Mouse (Mus musculus): Measurements from ENCODE around the gene A630089N07Rik. TPM values are rescaled to one million over a fixed set of nuclear protein-coding genes. Genes with fewer than 3 reads are reported as not detected.

The A630089N07Rik gene
- total and polyA plus RNA-seq, 2 experiments from 2014 or later, result 7.5 to 7.6 TPM

DNA sequence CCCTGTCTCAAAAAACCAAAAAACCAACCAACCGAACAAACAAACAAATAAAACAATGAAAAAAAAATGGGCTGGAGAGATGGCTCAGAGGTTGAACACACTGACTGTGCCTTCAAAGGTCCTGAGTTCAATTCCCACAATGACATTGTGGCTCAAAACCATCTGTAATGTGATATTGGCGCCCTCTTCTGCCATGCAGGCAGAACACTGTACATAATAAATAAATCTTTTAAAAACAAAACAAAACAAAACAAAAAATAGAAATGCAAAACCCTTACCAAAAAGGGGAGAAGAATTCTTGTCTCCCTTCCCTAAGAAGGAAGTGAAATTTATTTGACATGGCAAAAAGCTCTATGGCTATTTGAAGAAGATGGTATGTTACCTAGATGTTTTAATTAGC is 90.7 kb downstream of the A630089N07Rik start:
- DNase-seq (ENCODE audit: low spot score) (no peak), ATAC-seq (ENCODE audit: low FRiP score) (no peak)
- Histone ChIP-seq H3K4me3 (ENCODE audit: low read depth, low read length) (no peak overlapping the region), H3K9ac (replicated peaks; ENCODE audit: low read length, poor library complexity, severe bottlenecking) (no peak overlapping the region), H3K36me3 (ENCODE audit: insufficient read depth, low read length) (no peaks in the 10 kb centered on the region), H3K9me3 (ENCODE audit: low read length) (no peaks in the 10 kb centered on the region), H3K4me1 (ENCODE audit: insufficient read depth, low read length) (peaks cover 5% of the 10 kb centered on the region; the same call in 1 of the 2 replicates), H3K27me3 (ENCODE audit: insufficient read depth, low read length) (no peaks in the 10 kb centered on the region), H3K4me2 (ENCODE audit: low read depth, low read length, poor library complexity, severe bottlenecking) (no peak overlapping the region), H3K27ac (ENCODE audit: low read depth, low read length) (no peak overlapping the region)
- 75% methylated on average over 2 of the region's 2 CpGs for WGBS
- TF ChIP-seq CTCF (IDR thresholded peaks at IDR 0.05), result no peak

GRCm38 (mm10) chr16:97984589-97984988 is 97.7 kb downstream of the A630089N07Rik start:
- TF ChIP-seq CTCF (IDR thresholded peaks at IDR 0.05), result no peak
- H3K27me3 ChIP-seq (ENCODE audit: insufficient read depth, low read length), result no peaks in the 10 kb centered on the region
- H3K27ac ChIP-seq (ENCODE audit: low read depth, low read length), result no peak overlapping the region
- peak; percentile 8 for DNase-seq (ENCODE audit: low spot score)
- H3K9ac ChIP-seq (replicated peaks; ENCODE audit: low read length, poor library complexity, severe bottlenecking), result no peak overlapping the region
- no peaks in the 10 kb centered on the region for H3K36me3 ChIP-seq (ENCODE audit: insufficient read depth, low read length)
- 57% methylated on average over 5 of the region's 5 CpGs for WGBS
- no peak overlapping the region for H3K4me2 ChIP-seq (ENCODE audit: low read depth, low read length, poor library complexity, severe bottlenecking)
- H3K4me1 ChIP-seq (ENCODE audit: insufficient read depth, low read length), result no peaks in the 10 kb centered on the region
- H3K9me3 ChIP-seq (ENCODE audit: low read length), result no peaks in the 10 kb centered on the region
- ATAC-seq (ENCODE audit: low FRiP score), result no peak
- no peak overlapping the region for H3K4me3 ChIP-seq (ENCODE audit: low read depth, low read length)

DNA sequence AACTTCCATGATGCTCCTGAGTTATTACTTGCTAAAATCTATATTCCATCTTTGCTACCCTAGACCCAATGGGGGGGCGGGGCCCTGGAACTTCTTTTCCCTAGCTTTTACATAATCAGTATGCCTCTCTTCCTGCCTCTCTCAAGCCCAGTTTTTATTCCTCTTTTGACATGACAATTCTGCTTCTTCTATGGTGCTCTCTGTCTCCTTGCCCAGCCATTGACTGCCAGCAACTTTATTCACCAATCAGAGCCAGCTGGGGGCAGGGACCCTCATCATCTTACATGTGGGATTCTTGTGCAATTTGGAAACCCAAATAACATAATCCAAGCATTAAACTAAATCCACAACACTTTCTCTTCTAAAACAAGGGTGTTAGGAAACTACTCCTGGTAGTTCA is 100.9 kb downstream of the A630089N07Rik start:
- no peak for DNase-seq (ENCODE audit: low spot score)

GRCm38 (mm10) chr16:97977722-97978121 is 104.5 kb downstream of the A630089N07Rik start:
- Histone ChIP-seq H3K4me3 (ENCODE audit: low read depth, low read length) (no peak overlapping the region), H3K27me3 (ENCODE audit: insufficient read depth, low read length) (no peaks in the 10 kb centered on the region), H3K4me2 (ENCODE audit: low read depth, low read length, poor library complexity, severe bottlenecking) (no peak overlapping the region), H3K9ac (replicated peaks; ENCODE audit: low read length, poor library complexity, severe bottlenecking) (no peak overlapping the region), H3K36me3 (ENCODE audit: insufficient read depth, low read length) (no peaks in the 10 kb centered on the region), H3K27ac (ENCODE audit: low read depth, low read length) (no peak overlapping the region), H3K9me3 (ENCODE audit: low read length) (no peaks in the 10 kb centered on the region), H3K4me1 (ENCODE audit: insufficient read depth, low read length) (no peaks in the 10 kb centered on the region)
- ATAC-seq (ENCODE audit: low FRiP score) (no peak), DNase-seq (ENCODE audit: low spot score) (no peak)
- 92% methylated on average over 3 of the region's 3 CpGs for WGBS
- no peak for TF ChIP-seq CTCF (IDR thresholded peaks at IDR 0.05)

More for the DNA sequence above, 100.9 kb downstream of the A630089N07Rik start:
- no peaks in the 10 kb centered on the region for H3K27me3 ChIP-seq (ENCODE audit: insufficient read depth, low read length)
- 100% methylated on average over 1 of the region's 1 CpGs for WGBS
- no peaks in the 10 kb centered on the region for H3K9me3 ChIP-seq (ENCODE audit: low read length)
- no peak for ATAC-seq (ENCODE audit: low FRiP score)
- no peak overlapping the region for H3K9ac ChIP-seq (replicated peaks; ENCODE audit: low read length, poor library complexity, severe bottlenecking)
- no peak overlapping the region for H3K4me3 ChIP-seq (ENCODE audit: low read depth, low read length)
- H3K4me1 ChIP-seq (ENCODE audit: insufficient read depth, low read length), result no peaks in the 10 kb centered on the region
- no peaks in the 10 kb centered on the region for H3K36me3 ChIP-seq (ENCODE audit: insufficient read depth, low read length)
- H3K4me2 ChIP-seq (ENCODE audit: low read depth, low read length, poor library complexity, severe bottlenecking), result no peak overlapping the region
- H3K27ac ChIP-seq (ENCODE audit: low read depth, low read length), result no peak overlapping the region
- no peak for TF ChIP-seq CTCF (IDR thresholded peaks at IDR 0.05)

DNA sequence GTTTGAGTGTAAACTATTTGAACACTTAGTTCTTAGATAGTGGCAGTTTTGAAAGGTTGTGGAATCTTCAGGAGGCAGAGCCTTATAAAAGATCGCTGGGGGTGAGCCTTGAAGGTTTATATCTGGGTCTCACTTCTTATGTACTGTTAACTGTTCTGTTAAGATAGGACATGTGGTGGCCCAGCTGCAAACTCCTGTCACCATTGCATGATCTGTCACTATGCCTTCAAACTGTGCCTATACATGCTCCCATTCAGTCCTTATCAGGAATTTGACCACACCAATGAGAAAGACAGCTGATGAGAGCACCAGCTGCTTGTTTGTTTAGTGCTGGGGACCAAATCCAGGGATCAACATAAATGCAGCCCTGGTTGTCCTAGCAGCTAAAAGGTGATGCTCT is 105.0 kb downstream of the A630089N07Rik start:
- no peak for ATAC-seq (ENCODE audit: low FRiP score)
- H3K27me3 ChIP-seq (ENCODE audit: insufficient read depth, low read length), result no peaks in the 10 kb centered on the region
- DNase-seq (ENCODE audit: low spot score), result no peak
- no peaks in the 10 kb centered on the region for H3K4me1 ChIP-seq (ENCODE audit: insufficient read depth, low read length)
- no peaks in the 10 kb centered on the region for H3K36me3 ChIP-seq (ENCODE audit: insufficient read depth, low read length)
- no peaks in the 10 kb centered on the region for H3K9me3 ChIP-seq (ENCODE audit: low read length)
- TF ChIP-seq CTCF (IDR thresholded peaks at IDR 0.05), result no peak
- H3K4me2 ChIP-seq (ENCODE audit: low read depth, low read length, poor library complexity, severe bottlenecking), result no peak overlapping the region
- 64% methylated on average over 1 of the region's 1 CpGs for WGBS
- no peak overlapping the region for H3K27ac ChIP-seq (ENCODE audit: low read depth, low read length)
- no peak overlapping the region for H3K4me3 ChIP-seq (ENCODE audit: low read depth, low read length)
- no peak overlapping the region for H3K9ac ChIP-seq (replicated peaks; ENCODE audit: low read length, poor library complexity, severe bottlenecking)

GRCm38 (mm10) chr16:97963956-97964540 is 118.2 kb downstream of the A630089N07Rik start:
- WGBS, result 87% methylated on average over 3 of the region's 3 CpGs
- no peaks in the 10 kb centered on the region for H3K36me3 ChIP-seq (ENCODE audit: insufficient read depth, low read length)
- H3K9ac ChIP-seq (replicated peaks; ENCODE audit: low read length, poor library complexity, severe bottlenecking), result no peak overlapping the region
- H3K9me3 ChIP-seq (ENCODE audit: low read length), result no peaks in the 10 kb centered on the region
- no peak for TF ChIP-seq CTCF (IDR thresholded peaks at IDR 0.05)
- H3K4me3 ChIP-seq (ENCODE audit: low read depth, low read length), result no peak overlapping the region
- H3K4me1 ChIP-seq (ENCODE audit: insufficient read depth, low read length), result no peaks in the 10 kb centered on the region
- H3K27me3 ChIP-seq (ENCODE audit: insufficient read depth, low read length), result no peaks in the 10 kb centered on the region
- DNase-seq (ENCODE audit: low spot score) (no peak), ATAC-seq (ENCODE audit: low FRiP score) (no peak)
- H3K27ac ChIP-seq (ENCODE audit: low read depth, low read length), result no peak overlapping the region
- H3K4me2 ChIP-seq (ENCODE audit: low read depth, low read length, poor library complexity, severe bottlenecking), result no peak overlapping the region

Measured in midbrain, postnatal 0 days (tissue).